In the genomic region with DNA sequence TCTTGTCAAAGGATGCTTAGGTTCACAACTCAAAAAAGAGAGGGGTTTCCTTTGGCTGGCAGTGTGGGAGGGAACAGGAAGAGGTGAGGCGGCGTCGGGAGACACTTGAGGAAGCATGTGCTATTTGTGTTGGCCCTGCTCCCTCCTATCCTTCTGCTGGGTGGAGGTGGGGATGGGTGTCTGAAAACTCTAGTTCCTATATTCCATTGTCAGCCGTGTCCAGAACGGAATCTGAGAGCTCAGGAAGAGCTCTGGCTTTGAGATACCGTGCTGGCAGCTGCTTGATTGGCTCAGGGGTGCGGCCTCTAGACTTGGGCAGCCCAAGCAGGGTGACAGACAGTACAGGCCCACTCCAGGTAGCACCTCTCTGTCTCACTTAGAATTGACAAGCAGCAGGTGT, we compare ENCODE assay signal across 9 mouse cellular contexts. TPM values are rescaled to one million over a fixed set of nuclear protein-coding genes. Genes with fewer than 3 reads are reported as not detected.
DNase-seq lines count a peak whose midpoint lies in the region; ATAC-seq lines count a peak whose summit lies in the region.
"Had no signal": no experiment of that assay in that cellular context is flagged by ENCODE, and none has a peak within 500 bp of the region (broad histone marks: within the 10 kb centered on the region; RNA-seq: fewer than 3 reads in every experiment).

No protein-coding gene starts in this region.

- peak; percentile 31 for DNase-seq in intestine, embryonic 14.5 days (ENCODE audit: low spot score)
- DNase-seq in lung, postnatal 25 days (ENCODE audit: low spot score) = peak; percentile 65
- no peak for DNase-seq in urinary bladder, adult 2 months (ENCODE audit: low spot score)
- DNase-seq in cerebellum, postnatal 4 days (ENCODE audit: low spot score in 2 of 2) = no peak
- no peak for DNase-seq in spleen, postnatal 10 days (ENCODE audit: low spot score in 2 of 2)

- no peaks in the 10 kb centered on the region for H3K36me3 ChIP-seq in intestine, embryonic 14.5 days (ENCODE audit: control insufficient read depth, insufficient read depth, low read length)
- H3K36me3 ChIP-seq in intestine, embryonic 15.5 days = no peaks in the 10 kb centered on the region
- H3K36me3 ChIP-seq in heart, embryonic 11.5 days (ENCODE audit: control insufficient read depth, insufficient read depth, low read length) = no peaks in the 10 kb centered on the region
- no peaks in the 10 kb centered on the region for H3K36me3 ChIP-seq in kidney, embryonic 14.5 days (ENCODE audit: control insufficient read depth, insufficient read depth, low read length)
- H3K36me3 ChIP-seq: midbrain, embryonic 12.5 days had no signal

- no peak overlapping the region for H3K4me2 ChIP-seq in intestine, embryonic 14.5 days (ENCODE audit: low read length)
- no peak overlapping the region for H3K4me2 ChIP-seq in intestine, embryonic 15.5 days (replicated peaks)
- H3K4me2 ChIP-seq in heart, embryonic 11.5 days = no peak overlapping the region
- no peak overlapping the region for H3K4me2 ChIP-seq in kidney, embryonic 14.5 days (replicated peaks; ENCODE audit: low read depth, low read length)
- H3K4me2 ChIP-seq: midbrain, embryonic 12.5 days had no signal

- no peak overlapping the region for H3K27ac ChIP-seq in intestine, embryonic 14.5 days (ENCODE audit: low read depth)
- H3K27ac ChIP-seq in intestine, embryonic 15.5 days = no peak overlapping the region
- peak overlapping the region; percentile 35; the same call in 1 of the 2 replicates for H3K27ac ChIP-seq in heart, embryonic 11.5 days (ENCODE audit: low read depth, low read length)
- H3K27ac ChIP-seq in kidney, embryonic 14.5 days (ENCODE audit: low read depth, low read length) = no peak overlapping the region
- H3K27ac ChIP-seq: midbrain, embryonic 12.5 days had no signal

- no peaks in the 10 kb centered on the region for H3K27me3 ChIP-seq in intestine, embryonic 14.5 days (replicated peaks; ENCODE audit: control insufficient read depth, insufficient read depth, low read length)
- no peaks in the 10 kb centered on the region for H3K27me3 ChIP-seq in intestine, embryonic 15.5 days (replicated peaks)
- H3K27me3 ChIP-seq in heart, embryonic 11.5 days (ENCODE audit: control insufficient read depth, insufficient read depth, low read length) = no peaks in the 10 kb centered on the region
- no peaks in the 10 kb centered on the region for H3K27me3 ChIP-seq in kidney, embryonic 14.5 days (ENCODE audit: control insufficient read depth, insufficient read depth, low read length)
- H3K27me3 ChIP-seq: midbrain, embryonic 12.5 days had no signal

- H3K4me3 ChIP-seq in intestine, embryonic 14.5 days (ENCODE audit: low read depth, low read length) = no peak overlapping the region
- H3K4me3 ChIP-seq in intestine, embryonic 15.5 days (replicated peaks) = no peak overlapping the region
- no peak overlapping the region for H3K4me3 ChIP-seq in heart, embryonic 11.5 days (ENCODE audit: low read depth, low read length)
- H3K4me3 ChIP-seq in kidney, embryonic 14.5 days (ENCODE audit: low read length) = no peak overlapping the region
- H3K4me3 ChIP-seq: midbrain, embryonic 12.5 days had no signal

- WGBS in intestine, embryonic 14.5 days = 72% methylated on average over 7 of the region's 7 CpGs
- WGBS in intestine, embryonic 15.5 days = 71% methylated on average over 7 of the region's 7 CpGs
- 27% methylated on average over 7 of the region's 7 CpGs for WGBS in heart, embryonic 11.5 days (ENCODE audit: insufficient replicate concordance)
- WGBS in kidney, embryonic 14.5 days = 59% methylated on average over 7 of the region's 7 CpGs

- no peaks in the 10 kb centered on the region for H3K9me3 ChIP-seq in intestine, embryonic 14.5 days (ENCODE audit: control insufficient read depth, low read length)
- no peaks in the 10 kb centered on the region for H3K9me3 ChIP-seq in intestine, embryonic 15.5 days
- no peaks in the 10 kb centered on the region for H3K9me3 ChIP-seq in heart, embryonic 11.5 days (replicated peaks; ENCODE audit: control insufficient read depth, low read length)
- H3K9me3 ChIP-seq in kidney, embryonic 14.5 days (ENCODE audit: control insufficient read depth, low read length) = no peaks in the 10 kb centered on the region
- H3K9me3 ChIP-seq: midbrain, embryonic 12.5 days had no signal

- H3K4me1 ChIP-seq in intestine, embryonic 14.5 days (replicated peaks; ENCODE audit: control insufficient read depth, insufficient read depth, low read length) = no peaks in the 10 kb centered on the region
- H3K4me1 ChIP-seq in intestine, embryonic 15.5 days (replicated peaks) = no peaks in the 10 kb centered on the region
- H3K4me1 ChIP-seq in heart, embryonic 11.5 days (ENCODE audit: control insufficient read depth, insufficient read depth, low read length) = peaks cover 4% of the 10 kb centered on the region; the same call in 1 of the 2 replicates
- no peaks in the 10 kb centered on the region for H3K4me1 ChIP-seq in kidney, embryonic 14.5 days (ENCODE audit: control insufficient read depth, insufficient read depth, low read length)
- H3K4me1 ChIP-seq: midbrain, embryonic 12.5 days had no signal

- no peak overlapping the region for H3K9ac ChIP-seq in intestine, embryonic 14.5 days (ENCODE audit: low read length)
- no peak overlapping the region for H3K9ac ChIP-seq in intestine, embryonic 15.5 days
- H3K9ac ChIP-seq in heart, embryonic 11.5 days (ENCODE audit: low read depth, low read length) = no peak overlapping the region
- H3K9ac ChIP-seq in kidney, embryonic 14.5 days (ENCODE audit: low read depth, low read length) = no peak overlapping the region
- H3K9ac ChIP-seq: midbrain, embryonic 12.5 days had no signal

- no peak for ATAC-seq in intestine, embryonic 14.5 days (replicated peaks; ENCODE audit: low FRiP score, low TSS enrichment, low read depth)
- ATAC-seq in intestine, embryonic 15.5 days = no peak
- peak; percentile 61 for ATAC-seq in heart, embryonic 11.5 days (replicated peaks; ENCODE audit: insufficient number of reproducible peaks, low FRiP score, low TSS enrichment)
- ATAC-seq in kidney, embryonic 14.5 days (ENCODE audit: low FRiP score, low TSS enrichment) = peak; percentile 57; the same call in 1 of the 2 replicates

RNA-seq across cellular contexts. Expression of a gene that starts 28.1 kb away (rescaled TPM):
- polyA plus RNA-seq in intestine, embryonic 14.5 days (2014; fragmentation: Nextera tagmentation; extraction: Ambion mirVana) = 18.2 and 19.9 TPM in 2 replicates
- 16.1 and 17.8 TPM in 2 replicates for polyA plus RNA-seq in intestine, embryonic 15.5 days (2015; fragmentation: Nextera tagmentation; extraction: Ambion mirVana)
- 9.9 and 16.1 TPM in 2 replicates for polyA plus RNA-seq in heart, embryonic 11.5 days (2014; fragmentation: Nextera tagmentation; extraction: Ambion mirVana)
- polyA plus RNA-seq in kidney, embryonic 14.5 days (2014; fragmentation: Nextera tagmentation; extraction: Ambion mirVana) = 16.5 and 26.0 TPM in 2 replicates
- 7.0 and 11.8 TPM in 2 replicates for polyA plus RNA-seq in urinary bladder, adult 2 months (2012; rRNA removed)

Comparison
In these comparisons a context has a peak if more than half of its experiments do, and no peak if none do; other contexts are left out.
1. ATAC-seq: peak in heart, embryonic 11.5 days (single experiment) and kidney, embryonic 14.5 days (single experiment); none in intestine, embryonic 14.5 days (single experiment) and intestine, embryonic 15.5 days (single experiment).
2. DNase-seq: peak in intestine, embryonic 14.5 days (single experiment) and lung, postnatal 25 days (single experiment); none in urinary bladder, adult 2 months (single experiment), cerebellum, postnatal 4 days (0 of 2) and spleen, postnatal 10 days (0 of 2).